Mouse (Mus musculus) cerebellum, adult (tissue): ENCODE data around the gene Elf1.

Experiments used
- ATAC-seq: cut with Nextera tagmentation; 2 replicates; pipeline ENCODE4 v1.9.2; 2017; ENCODE audit warnings: mild to moderate bottlenecking, moderate library complexity, mixed read lengths; ENCODE audit not compliant: insufficient number of reproducible peaks, low FRiP score, low TSS enrichment

Elf1 gene

DNA sequence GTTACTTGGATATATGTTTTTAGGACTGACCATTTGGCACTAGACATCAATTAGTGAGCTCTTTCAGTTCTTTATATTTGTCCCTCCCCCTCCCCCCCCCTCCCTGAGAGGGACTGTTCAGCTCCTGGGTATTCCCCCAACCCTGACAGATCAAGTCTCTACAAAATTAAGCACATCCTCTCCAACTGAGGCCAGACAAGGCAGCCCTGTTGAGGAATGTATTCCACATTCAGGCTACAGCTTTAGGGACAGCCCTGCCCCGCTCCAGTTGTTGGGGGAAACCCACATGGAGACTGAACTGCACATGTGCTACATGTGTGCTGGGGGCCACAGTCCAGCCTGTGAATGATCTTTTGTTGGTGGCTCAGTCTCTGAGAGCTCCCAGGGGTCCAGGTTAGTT lies 71.9 kb downstream of the Elf1 start:
- ATAC-seq, result no peak

DNA sequence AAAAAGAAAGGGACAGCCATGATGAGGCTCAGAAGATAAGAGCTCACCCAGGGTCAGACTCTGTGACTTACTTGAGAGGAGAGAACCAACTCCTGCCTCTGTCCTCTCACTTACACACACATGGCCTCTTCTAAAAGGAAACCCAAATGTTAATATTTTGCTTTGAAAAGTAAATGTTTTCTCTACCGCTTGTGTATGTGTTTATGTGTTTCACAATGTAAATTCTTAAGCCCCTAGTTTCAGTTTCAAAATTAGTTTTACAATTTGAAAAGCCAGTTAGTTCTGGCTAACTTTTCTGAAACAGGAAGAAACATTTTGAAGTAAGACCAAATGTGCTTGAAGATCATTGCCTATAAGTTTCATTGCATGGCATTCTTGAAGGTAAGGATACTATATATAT lies 76.8 kb downstream of the Elf1 start:
- no peak for ATAC-seq

DNA sequence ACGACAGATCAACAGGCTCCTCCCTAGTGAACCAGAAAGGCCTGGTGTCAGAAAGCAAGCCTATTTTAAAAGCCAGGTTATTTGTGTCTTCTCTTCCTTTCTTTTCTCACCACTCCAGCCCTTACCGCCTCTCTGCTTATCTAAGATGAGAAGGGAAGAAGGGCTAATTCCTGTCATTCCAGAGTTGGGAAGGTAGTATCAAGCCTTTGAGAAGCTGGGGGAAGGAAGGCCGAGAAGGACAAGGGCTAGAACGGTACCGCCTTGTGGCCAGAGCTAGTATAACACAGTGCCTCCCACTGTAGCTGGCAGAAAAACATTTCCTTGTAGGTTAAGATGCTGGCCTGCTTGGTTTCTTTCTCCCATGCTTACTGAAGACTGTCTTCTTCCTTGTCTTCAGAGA lies 81.8 kb downstream of the Elf1 start:
- peak; percentile 72 for ATAC-seq

DNA sequence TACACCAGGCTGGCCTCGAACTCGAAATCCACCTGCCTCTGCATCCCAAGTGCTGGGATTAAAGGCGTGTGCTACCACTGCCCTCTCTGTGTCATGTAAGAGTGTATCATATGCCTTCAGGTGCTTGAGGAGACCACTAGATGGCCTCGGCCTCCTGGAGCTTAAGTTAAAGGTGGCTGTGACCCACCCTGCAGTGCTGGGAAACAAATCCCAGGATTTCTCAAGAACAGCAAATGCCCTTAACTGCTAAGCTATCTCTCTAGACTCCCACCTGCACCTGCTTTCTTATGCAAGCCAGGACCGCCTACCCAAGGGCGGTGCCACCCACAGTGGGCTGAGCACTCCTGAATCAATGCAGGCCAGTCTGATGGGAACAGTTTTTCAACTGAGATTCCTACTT lies 83.8 kb downstream of the Elf1 start:
- ATAC-seq, result no peak

DNA sequence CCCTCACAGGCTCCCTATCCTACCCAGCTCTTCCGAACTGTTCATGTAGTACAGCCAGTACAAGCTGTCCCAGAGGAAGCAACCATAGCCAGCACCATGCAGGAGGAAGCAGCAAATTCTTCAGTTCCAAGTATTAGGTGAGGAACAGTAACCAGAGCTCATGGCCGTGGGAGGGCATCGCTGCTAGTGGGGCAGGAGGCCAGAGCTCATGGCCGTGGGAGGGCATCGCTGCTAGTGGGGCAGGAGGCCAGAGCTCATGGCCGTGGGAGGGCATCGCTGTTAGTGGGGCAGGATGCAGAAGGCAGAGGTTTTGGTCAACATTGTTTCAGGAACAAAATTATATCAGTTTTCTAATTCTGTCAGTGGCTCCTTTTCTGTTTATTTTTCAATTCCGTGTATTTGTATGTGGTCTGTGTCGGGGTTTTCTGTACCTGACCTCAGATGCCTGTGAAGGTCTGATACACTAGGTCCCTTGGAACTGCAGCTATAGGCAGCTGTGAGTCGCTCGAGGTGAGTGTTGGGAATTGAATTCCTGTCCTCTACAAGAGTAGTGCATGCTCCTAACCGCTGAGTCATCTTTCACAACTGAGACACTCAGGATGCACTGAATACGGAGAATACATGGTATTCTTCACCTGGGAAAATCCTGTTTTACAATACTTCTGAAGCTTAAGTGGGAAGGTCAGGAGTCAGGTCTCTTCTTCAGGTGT lies 92.6 kb downstream of the Elf1 start:
- no peak for ATAC-seq

DNA sequence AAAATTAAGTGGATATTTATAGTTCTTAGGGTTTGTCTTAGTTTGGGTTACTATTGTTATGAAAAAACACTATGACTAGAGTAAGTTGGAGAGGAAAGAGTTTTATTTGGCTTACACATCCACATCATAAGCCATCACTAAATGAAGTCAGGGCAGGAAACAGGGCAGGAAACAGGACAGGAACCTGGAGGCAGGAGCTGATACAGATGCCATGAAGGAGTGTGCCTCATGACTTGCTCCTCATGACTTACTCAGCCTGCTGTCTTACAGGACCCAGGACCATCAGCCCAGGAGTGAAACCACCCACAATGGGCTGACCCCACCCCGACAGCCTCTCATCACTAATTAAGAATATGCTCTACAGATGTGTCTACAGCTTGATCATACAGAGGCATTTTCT lies 93.4 kb downstream of the Elf1 start:
- no peak for ATAC-seq

DNA sequence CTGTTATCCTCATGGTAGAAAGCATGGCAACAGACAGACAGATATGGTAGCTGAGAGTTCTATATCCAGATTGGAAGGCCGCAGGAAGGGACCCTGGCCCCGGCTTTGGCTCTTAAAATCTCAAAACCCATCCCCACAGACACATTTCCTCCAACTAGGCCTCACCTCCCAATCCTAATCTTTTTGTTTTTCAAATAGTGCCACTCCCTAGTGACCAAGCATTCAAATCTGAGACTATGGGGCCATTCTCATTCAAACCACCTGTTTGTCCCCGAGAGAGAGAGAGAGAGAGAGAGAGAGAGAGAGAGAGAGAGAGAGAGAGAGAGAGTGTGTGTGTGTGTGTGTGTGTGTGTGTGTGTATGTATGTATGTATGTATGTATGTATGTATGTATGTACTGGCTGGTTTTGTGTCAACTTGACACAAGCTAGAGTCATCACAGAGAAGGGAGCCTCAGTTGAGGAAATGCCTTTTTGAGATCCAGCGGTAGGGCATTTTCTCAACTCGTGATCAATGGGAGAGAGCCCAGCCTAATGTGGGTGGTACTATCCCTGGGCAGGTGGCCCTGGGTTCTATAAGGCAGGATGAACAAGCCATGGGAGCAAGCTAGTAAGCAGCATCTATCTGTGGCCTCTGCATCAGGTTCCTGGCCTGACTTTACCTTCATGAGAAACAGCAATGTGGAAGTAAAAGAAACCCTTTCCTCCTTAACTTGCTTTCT lies 102.7 kb downstream of the Elf1 start:
- no peak for ATAC-seq

DNA sequence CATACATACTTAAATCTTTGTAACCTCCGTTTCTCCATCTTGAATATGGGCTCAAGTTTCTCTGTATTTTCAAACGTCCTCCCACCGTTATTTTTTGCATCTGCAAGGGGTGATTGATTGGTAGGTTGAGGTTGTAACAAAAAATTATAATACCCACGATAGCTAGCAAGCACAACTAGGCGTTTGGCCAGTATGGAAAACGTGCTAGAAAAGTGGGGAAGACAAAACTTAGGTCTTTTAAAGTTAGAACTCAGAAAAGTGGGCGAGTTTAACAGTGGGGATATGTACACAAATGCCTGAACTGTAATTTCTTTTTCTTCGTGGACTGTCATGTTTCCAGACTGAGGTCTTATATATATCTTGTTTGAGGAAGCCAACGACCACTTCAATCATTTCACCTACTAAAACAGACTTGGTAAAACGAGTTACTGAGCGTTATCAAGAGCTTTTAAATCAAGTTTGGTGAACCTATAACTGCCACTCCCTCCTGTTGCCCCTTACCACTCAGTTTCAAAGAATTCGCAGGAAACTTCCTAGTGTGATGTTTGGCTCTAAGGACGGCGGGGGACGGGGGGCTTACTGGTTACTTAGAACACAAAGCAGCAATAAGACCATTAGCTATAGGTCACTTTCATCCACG lies 105.6 kb downstream of the Elf1 start:
- no peak for ATAC-seq

DNA sequence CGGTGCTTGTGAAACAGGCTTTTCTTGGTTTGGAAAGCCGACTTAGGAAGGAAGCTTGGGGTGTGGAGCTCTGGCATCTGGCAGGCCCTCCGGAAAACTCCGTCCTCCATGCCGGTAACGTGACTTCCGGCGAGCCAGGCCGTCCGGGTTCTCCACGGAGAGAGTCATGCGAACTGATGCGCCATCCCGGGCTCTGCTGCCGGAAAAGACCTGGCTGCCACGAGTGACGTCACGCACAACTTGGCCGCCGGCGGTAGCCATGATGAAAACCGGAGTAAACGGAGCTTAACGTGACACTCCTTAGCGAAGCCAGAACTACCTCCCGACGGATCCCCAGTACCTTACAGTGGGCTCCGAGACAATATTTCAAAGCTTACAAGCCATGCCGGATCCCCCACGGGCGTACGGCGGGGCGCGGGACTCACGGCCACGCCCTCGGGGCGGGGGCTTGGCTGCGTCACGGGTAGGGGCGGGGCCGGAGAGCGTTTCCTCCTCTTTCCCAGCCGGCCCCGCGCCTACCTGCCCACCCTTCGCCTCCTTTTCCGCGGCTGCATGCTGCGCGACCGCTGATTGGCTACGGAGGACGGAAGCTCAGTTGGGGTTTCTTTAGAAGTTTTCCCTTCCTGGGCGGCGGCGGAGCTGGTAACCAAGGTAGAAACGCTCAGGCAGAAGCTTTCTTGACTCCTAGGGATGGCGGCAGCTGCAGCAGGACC lies 106.3 kb downstream of the Elf1 start, which contains the start of gene Sugt1:
Gene Sugt1 (plus strand): TSS at position 553 of the 713 bp plus-strand sequence.
- peak; percentile 94 for ATAC-seq

DNA sequence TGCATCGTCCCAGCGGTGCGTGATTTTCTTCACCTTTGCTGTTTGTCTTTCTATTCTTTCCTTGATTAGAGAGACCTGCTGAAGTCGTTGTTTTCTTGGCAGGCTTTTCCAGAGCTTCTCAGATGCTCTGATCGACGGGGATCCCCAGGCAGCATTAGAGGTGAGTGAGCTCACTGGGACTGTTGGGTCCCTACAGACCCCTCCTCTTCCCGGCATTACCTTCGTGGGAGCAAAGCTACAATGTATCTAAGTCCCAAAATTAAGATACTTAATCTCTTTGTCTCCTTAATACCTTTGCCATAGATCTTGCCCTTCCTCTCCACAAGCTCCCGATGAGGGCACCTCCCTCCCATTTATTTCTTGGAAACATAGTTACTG lies 106.8 kb downstream of the Elf1 start:
- peak; percentile 51 for ATAC-seq

DNA sequence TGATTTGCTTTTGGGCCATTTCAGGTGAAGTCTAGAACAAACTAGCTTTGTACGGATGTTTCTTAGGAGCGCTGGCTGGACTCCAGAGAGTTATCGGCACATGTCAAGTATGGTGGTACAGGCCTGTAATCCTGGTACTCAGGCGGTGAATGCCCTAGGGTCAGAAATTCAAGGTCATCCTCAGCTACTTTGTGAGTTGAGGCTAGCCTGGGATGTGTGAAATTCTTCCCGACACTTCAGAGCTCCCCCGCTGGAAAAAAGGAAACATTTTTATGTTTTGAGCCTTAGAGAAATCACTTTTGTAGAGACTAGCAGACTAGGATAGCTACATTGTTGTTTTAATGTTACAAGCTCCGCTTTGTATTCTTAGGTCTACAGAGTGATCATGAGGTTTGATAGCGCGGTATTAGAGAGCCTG lies 107.5 kb downstream of the Elf1 start:
- ATAC-seq, result no peak

DNA sequence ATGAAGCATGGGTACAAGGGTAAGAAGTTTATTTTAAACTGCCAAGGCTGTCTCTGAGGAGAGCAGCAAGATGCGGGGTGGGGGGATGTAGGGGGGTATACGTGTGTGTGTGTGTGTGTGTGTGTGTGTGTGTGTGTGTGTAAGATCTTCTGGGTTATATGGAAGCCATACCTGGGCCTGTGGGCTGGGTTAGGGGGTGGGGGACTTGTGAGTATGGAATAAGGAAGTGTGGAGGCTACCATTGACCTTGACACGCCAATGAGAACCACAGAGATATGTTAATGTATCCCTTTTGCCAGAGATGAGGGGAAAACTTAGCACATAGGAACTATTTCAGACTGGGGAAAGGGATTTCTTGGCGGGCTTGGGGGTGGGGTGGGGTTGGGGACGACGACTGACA lies 108.4 kb downstream of the Elf1 start:
- ATAC-seq, result no peak

DNA sequence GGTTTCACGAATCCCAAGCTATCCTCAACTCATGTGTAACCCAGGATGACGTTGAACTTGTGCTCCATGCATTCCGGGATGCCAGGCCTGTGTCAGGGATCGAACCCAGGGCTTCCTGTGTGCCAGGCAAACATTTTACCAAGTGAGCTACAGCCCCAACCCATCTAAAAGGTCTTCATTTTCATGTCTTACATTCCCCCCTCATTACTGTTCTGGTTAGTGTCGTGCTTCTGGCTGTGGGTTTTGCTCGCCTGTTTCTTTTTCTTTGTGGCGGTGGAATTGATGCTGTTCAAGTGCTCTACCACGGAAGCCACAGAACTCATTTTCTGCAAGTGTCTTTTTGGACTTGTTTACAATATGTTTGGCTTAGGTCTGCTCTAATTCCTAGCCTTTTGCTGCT lies 109.9 kb downstream of the Elf1 start:
- no peak for ATAC-seq

DNA sequence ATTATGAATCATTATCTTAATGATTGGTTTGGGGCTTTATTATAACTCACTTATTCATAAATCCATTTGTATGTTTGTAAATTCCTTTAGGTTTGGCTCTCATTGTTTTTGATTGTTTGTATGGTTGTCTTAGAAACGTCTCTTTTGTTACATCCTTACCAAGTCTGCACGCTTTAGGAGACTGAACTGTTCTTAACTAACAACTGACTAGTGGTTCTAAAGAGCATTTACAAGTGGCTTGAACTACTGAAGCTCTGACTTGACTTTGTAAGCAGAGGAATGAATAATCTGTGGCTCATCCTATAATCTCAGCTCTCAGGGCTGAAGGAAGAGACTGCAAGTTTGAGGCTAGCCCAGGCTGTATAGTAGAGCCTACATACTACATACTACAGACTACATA lies 110.6 kb downstream of the Elf1 start:
- ATAC-seq, result no peak

DNA sequence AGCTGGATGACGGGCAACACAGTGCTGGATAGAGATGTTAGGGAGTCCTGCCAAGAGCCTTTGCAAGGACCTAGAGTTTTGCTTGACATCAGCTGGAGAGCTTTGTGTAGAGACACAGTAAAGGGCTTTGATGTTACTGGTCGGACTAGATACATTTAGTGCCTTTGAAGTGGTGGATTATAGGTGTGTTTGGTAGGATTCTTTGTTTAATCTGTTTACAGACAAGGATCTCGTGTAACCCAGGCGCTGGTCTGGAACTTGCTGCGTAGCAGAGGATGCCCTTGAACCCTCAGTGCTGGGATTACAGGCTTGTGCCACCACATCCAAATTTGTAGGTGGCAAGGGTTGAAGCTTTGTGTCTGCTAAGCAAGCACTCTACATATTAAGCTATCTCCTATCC lies 113.1 kb downstream of the Elf1 start:
- ATAC-seq, result no peak

DNA sequence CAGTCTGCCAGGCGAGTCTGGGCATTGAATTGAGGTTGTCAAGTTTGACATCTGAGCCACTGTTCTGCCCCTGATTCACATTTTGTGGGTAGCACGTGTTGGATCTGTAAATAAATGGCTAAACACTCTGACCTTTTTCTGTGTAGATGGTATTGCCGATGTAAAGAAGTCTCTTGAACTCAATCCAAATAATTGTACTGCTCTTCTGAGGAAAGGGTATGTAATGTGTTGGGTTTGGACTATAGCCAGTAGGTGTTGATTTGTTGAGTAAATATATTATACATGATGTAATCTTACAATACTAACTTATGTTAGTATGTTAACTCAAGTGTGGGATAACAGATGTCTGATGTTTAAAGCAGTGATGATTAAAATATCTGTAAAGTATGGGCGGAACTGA lies 115.6 kb downstream of the Elf1 start:
- ATAC-seq, result no peak

DNA sequence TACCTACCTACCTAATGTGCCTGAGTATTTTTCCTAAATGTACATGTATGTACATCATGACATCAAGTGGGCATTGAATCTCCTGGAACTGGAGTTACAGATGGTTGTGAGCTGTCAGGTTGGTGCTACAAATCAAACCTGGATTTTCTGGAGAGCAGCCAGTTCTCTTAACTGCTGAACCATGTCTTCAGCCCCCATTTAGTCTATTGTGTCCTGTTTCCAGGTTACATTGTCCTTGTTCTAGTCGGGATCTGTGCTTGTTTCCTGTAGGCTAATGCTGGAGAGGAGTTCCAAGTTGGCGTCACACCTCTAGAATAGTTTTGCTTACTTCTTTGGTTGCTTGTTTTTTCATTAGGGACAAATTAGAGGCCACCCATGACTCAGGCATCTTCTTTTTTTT lies 124.9 kb downstream of the Elf1 start:
- ATAC-seq, result no peak

DNA sequence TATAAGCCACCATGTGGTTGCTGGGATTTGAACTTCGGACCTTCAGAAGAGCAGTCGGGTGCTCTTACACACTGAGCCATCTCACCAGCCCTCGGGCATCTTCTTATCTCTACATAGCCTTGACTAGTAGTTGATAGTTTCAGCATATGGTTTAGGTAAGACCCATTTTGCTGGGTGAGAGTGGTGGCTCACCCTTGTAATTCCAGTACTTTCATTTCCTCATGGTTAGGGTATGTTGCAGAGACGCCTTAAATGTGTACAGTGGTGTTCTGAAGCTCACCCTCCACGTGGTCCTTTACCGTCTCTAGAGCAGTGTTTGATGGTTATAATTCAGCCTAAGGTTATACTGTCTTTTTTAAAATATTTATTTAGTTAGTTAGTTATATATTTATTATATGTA lies 125.4 kb downstream of the Elf1 start:
- ATAC-seq, result no peak

DNA sequence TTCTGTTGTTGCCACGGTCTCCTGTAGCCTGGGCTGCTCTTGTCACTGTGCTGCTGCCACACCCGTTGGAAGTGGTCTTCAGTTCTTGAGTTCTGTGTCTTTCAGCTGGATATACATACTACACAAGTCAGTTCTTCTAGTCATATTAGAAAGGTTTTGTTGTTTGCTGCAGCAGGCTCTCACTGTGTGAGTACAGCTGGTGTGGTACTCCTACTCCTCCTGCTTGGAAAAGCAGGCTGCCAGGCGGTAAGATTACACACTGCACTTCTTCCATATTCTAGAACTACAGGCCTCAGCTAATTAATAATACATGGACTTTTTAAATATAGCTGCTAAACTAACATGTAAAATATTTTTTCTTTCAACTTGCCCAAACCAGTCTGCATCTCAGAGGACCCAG lies 125.9 kb downstream of the Elf1 start:
- ATAC-seq, result no peak

DNA sequence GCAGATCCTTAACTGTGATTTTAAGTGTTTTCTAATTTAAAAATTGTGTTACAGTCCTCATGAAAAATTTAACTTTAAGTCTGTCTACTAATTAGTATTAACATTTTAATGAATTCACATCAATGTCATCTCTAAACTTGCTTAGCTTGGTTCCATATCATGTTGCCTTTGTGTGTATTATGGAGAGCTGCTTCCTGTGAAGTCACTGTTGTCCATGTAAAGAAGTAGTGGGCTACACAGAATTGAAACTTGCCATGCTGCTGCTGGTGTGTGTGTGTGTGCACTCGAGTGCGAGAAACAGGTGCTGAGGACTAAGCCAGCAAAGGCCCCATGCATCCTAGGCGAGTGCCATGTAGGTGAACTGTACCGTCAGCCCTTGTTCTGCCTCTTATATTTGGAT lies 126.4 kb downstream of the Elf1 start:
- ATAC-seq, result no peak

DNA sequence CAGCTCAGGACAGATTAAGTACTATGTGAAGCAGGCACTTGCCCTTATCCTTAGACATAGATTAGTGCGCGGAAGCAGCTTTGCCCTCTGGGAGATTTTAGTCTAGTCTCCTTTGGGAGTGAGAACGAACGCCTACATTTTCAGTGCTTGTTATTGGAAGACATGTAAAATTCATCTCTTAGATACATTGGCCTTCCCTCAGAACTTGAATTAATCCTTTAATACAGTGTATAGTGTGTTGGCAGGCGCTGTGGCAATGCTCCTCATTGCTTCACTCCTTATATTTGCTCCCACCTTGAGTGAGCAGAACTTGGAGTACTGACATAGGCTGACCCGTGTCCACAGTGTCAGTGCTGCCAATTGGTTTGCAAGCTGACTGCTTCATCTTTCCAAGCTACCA lies 127.3 kb downstream of the Elf1 start:
- no peak for ATAC-seq
